Mouse (Mus musculus) limb, embryonic 12.5 days (tissue): ENCODE results near the gene Ano6. TPM values are rescaled to one million over a fixed set of nuclear protein-coding genes. Genes with fewer than 3 reads are reported as not detected.

Source experiments
- ATAC-seq: fragments of 200-750 bp; cut with Nextera tagmentation; 2 replicates; pipeline ENCODE4 v1.8.0; 2017; ENCODE audit warnings: low read depth, moderate TSS enrichment; ENCODE audit not compliant: insufficient number of reproducible peaks, insufficient read depth, low FRiP score, low TSS enrichment
- H3K27ac ChIP-seq: fragments of 300-500 bp; sonication (generic); 2 replicates; pipeline ENCODE4 v1.5.1; 2016; ENCODE audit warnings: mild to moderate bottlenecking, moderate library complexity
- H3K27me3 ChIP-seq: fragments of 300-500 bp; sonication (generic); 2 replicates; pipeline ENCODE4 v1.6.1; 2016; ENCODE audit warnings: mild to moderate bottlenecking, moderate library complexity
- H3K36me3 ChIP-seq: fragments of 300-500 bp; sonication (generic); 2 replicates; pipeline ENCODE4 v1.6.1; 2016; ENCODE audit warnings: mild to moderate bottlenecking, moderate library complexity
- H3K4me1 ChIP-seq: fragments of 300-500 bp; sonication (generic); replicated peaks from 2 replicates; pipeline ENCODE4 v1.6.1; 2016
- H3K4me2 ChIP-seq: fragments of 300-500 bp; sonication (generic); 2 replicates; pipeline ENCODE4 v1.6.1; 2016; ENCODE audit warnings: mild to moderate bottlenecking, moderate library complexity
- H3K4me3 ChIP-seq: fragments of 300-500 bp; sonication (generic); replicated peaks from 2 replicates; pipeline ENCODE4 v1.5.1; 2016; ENCODE audit warnings: mild to moderate bottlenecking
- H3K9ac ChIP-seq: fragments of 300-500 bp; sonication (generic); replicated peaks from 2 replicates; pipeline ENCODE4 v1.6.1; 2016; ENCODE audit warnings: mild to moderate bottlenecking, moderate library complexity
- H3K9me3 ChIP-seq: fragments of 300-500 bp; sonication (generic); 2 replicates; pipeline ENCODE4 v1.6.1; 2016; ENCODE audit warnings: mild to moderate bottlenecking, moderate library complexity
- WGBS: fragments of 180-500 bp; shearing (Covaris S2); methylation state at CpG from one replicate; pipeline ENCODE4 v1.1.7; 2016; 5-methylcytosine and 5-hydroxymethylcytosine counted together
- polyA plus RNA-seq: library from polyadenylated mRNA; unstranded; fragments of >200 nt; fragmentation: Nextera tagmentation; extraction: Ambion mirVana; gene quantifications from 2 replicates; pipeline ENCODE4 v1.2.1, GENCODE M21; 2016

Gene Ano6
- polyA plus RNA-seq, 1 experiment from 2014 or later: 47.3 TPM

GRCm38 (mm10) chr15:95970176-95970575 lies 179.5 kb downstream of the Ano6 start:
- peaks cover 69% of the 10 kb centered on the region for H3K36me3 ChIP-seq
- WGBS: 85% methylated on average over 5 of the region's 5 CpGs
- H3K27me3 ChIP-seq: no peaks in the 10 kb centered on the region
- no peak overlapping the region for H3K4me3 ChIP-seq
- no peak overlapping the region for H3K9ac ChIP-seq
- 0 out of 2 replicates have a peak, but pooled peaks cover 3% of the 10 kb centered on the region for H3K4me1 ChIP-seq
- no peak overlapping the region for H3K27ac ChIP-seq
- no peak overlapping the region for H3K4me2 ChIP-seq
- no peaks in the 10 kb centered on the region for H3K9me3 ChIP-seq
- no peak for ATAC-seq

GRCm38 (mm10) chr15:95970691-95971090 lies 180.0 kb downstream of the Ano6 start:
- WGBS: 93% methylated on average over 7 of the region's 7 CpGs
- peaks cover 69% of the 10 kb centered on the region for H3K36me3 ChIP-seq

GRCm38 (mm10) chr15:95971302-95971701 lies 180.7 kb downstream of the Ano6 start:
- Histone ChIP-seq H3K4me3 (no peak overlapping the region), H3K9me3 (no peaks in the 10 kb centered on the region), H3K4me1 (peaks cover 7% of the 10 kb centered on the region; the same call in 1 of the 2 replicates), H3K4me2 (no peak overlapping the region), H3K36me3 (peaks cover 67% of the 10 kb centered on the region), H3K27me3 (no peaks in the 10 kb centered on the region), H3K9ac (no peak overlapping the region), H3K27ac (no peak overlapping the region)
- WGBS: 93% methylated on average over 8 of the region's 8 CpGs
- no peak for ATAC-seq

More at GRCm38 (mm10) chr15:95970691-95971090, 180.0 kb downstream of the Ano6 start:
- H3K4me3 ChIP-seq: no peak overlapping the region
- no peaks in the 10 kb centered on the region for H3K27me3 ChIP-seq
- H3K4me2 ChIP-seq: no peak overlapping the region
- H3K9me3 ChIP-seq: no peaks in the 10 kb centered on the region
- ATAC-seq: no peak
- H3K4me1 ChIP-seq: 0 out of 2 replicates have a peak, but pooled peaks cover 3% of the 10 kb centered on the region
- no peak overlapping the region for H3K9ac ChIP-seq
- no peak overlapping the region for H3K27ac ChIP-seq

GRCm38 (mm10) chr15:95972156-95972555 lies 181.5 kb downstream of the Ano6 start:
- Histone ChIP-seq H3K36me3 (peaks cover 65% of the 10 kb centered on the region), H3K27ac (no peak overlapping the region), H3K4me1 (peaks cover 15% of the 10 kb centered on the region), H3K4me3 (no peak overlapping the region), H3K4me2 (no peak overlapping the region), H3K27me3 (no peaks in the 10 kb centered on the region), H3K9ac (no peak overlapping the region), H3K9me3 (no peaks in the 10 kb centered on the region)
- no peak for ATAC-seq
- WGBS: 96% methylated on average over 15 of the region's 15 CpGs

- H3K4me3 ChIP-seq: no peak overlapping the region
- no peaks in the 10 kb centered on the region for H3K27me3 ChIP-seq
- no peak overlapping the region for H3K9ac ChIP-seq
- no peak overlapping the region for H3K27ac ChIP-seq
- WGBS: 92% methylated on average over 12 of the region's 12 CpGs
- peaks cover 62% of the 10 kb centered on the region for H3K36me3 ChIP-seq
- no peak overlapping the region for H3K4me2 ChIP-seq
- H3K4me1 ChIP-seq: peaks cover 15% of the 10 kb centered on the region
- no peaks in the 10 kb centered on the region for H3K9me3 ChIP-seq
- ATAC-seq: no peak
Observed at GRCm38 (mm10) chr15:95972621-95973020, 182.0 kb downstream of the Ano6 start.

- Histone ChIP-seq H3K4me3 (no peak overlapping the region), H3K27ac (no peak overlapping the region), H3K36me3 (peaks cover 50% of the 10 kb centered on the region), H3K9me3 (no peaks in the 10 kb centered on the region), H3K9ac (no peak overlapping the region), H3K4me2 (no peak overlapping the region), H3K4me1 (peaks cover 14% of the 10 kb centered on the region), H3K27me3 (no peaks in the 10 kb centered on the region)
- WGBS: 89% methylated on average over 10 of the region's 10 CpGs
- ATAC-seq: no peak
Observed at GRCm38 (mm10) chr15:95974021-95974597, 183.5 kb downstream of the Ano6 start.

GRCm38 (mm10) chr15:95976156-95976876 lies 185.7 kb downstream of the Ano6 start:
- Histone ChIP-seq H3K4me3 (no peak overlapping the region), H3K36me3 (peaks cover 30% of the 10 kb centered on the region), H3K9me3 (no peaks in the 10 kb centered on the region), H3K27me3 (no peaks in the 10 kb centered on the region), H3K27ac (no peak overlapping the region), H3K9ac (no peak overlapping the region), H3K4me2 (no peak overlapping the region), H3K4me1 (peaks cover 12% of the 10 kb centered on the region)
- 0 out of 2 replicates have a peak, but pooled peaks have one; percentile 47 for ATAC-seq
- 74% methylated on average over 4 of the region's 4 CpGs for WGBS

- H3K9ac ChIP-seq: no peak overlapping the region
- no peaks in the 10 kb centered on the region for H3K9me3 ChIP-seq
- H3K4me3 ChIP-seq: no peak overlapping the region
- no peak overlapping the region for H3K4me2 ChIP-seq
- WGBS: 73% methylated on average over 8 of the region's 8 CpGs
- no peaks in the 10 kb centered on the region for H3K27me3 ChIP-seq
- peaks cover 12% of the 10 kb centered on the region for H3K4me1 ChIP-seq
- no peak overlapping the region; the same call in 1 of the 2 replicates for H3K27ac ChIP-seq
- peaks cover 20% of the 10 kb centered on the region for H3K36me3 ChIP-seq
- no peak for ATAC-seq
Observed at GRCm38 (mm10) chr15:95977169-95977938, 186.7 kb downstream of the Ano6 start.

GRCm38 (mm10) chr15:95977939-95978252 lies 187.3 kb downstream of the Ano6 start:
- H3K4me3 ChIP-seq: no peak overlapping the region
- H3K4me1 ChIP-seq: peaks cover 12% of the 10 kb centered on the region
- WGBS: 82% methylated on average over 3 of the region's 3 CpGs
- H3K9me3 ChIP-seq: no peaks in the 10 kb centered on the region
- H3K36me3 ChIP-seq: peaks cover 14% of the 10 kb centered on the region
- H3K9ac ChIP-seq: no peak overlapping the region
- H3K27me3 ChIP-seq: no peaks in the 10 kb centered on the region
- no peak overlapping the region for H3K4me2 ChIP-seq
- ATAC-seq: no peak
- H3K27ac ChIP-seq: no peak overlapping the region

- Histone ChIP-seq H3K4me1 (peaks cover 12% of the 10 kb centered on the region), H3K9me3 (no peaks in the 10 kb centered on the region), H3K36me3 (no peaks in the 10 kb centered on the region), H3K27ac (no peak overlapping the region), H3K9ac (no peak overlapping the region), H3K4me2 (no peak overlapping the region), H3K27me3 (no peaks in the 10 kb centered on the region), H3K4me3 (no peak overlapping the region)
- 53% methylated on average over 5 of the region's 5 CpGs for WGBS
- no peak for ATAC-seq
Observed at GRCm38 (mm10) chr15:95980641-95981040, 190.0 kb downstream of the Ano6 start.

- Histone ChIP-seq H3K4me2 (no peak overlapping the region), H3K4me1 (no peaks in the 10 kb centered on the region), H3K36me3 (no peaks in the 10 kb centered on the region), H3K9me3 (0 out of 2 replicates have a peak, but pooled peaks cover 4% of the 10 kb centered on the region), H3K27me3 (no peaks in the 10 kb centered on the region), H3K9ac (no peak overlapping the region), H3K27ac (no peak overlapping the region), H3K4me3 (no peak overlapping the region)
- WGBS: 95% methylated on average over 3 of the region's 3 CpGs
- ATAC-seq: no peak
Observed at GRCm38 (mm10) chr15:95987916-95988315, 197.3 kb downstream of the Ano6 start.
